Mouse (Mus musculus) embryonic facial prominence, embryonic 14.5 days (tissue): ENCODE data around the gene Tut1. TPM values are rescaled to one million over a fixed set of nuclear protein-coding genes. Genes with fewer than 3 reads are reported as not detected.

ENCODE experiments used
- ATAC-seq: fragments of 200-750 bp; cut with Nextera tagmentation; 2 replicates; pipeline ENCODE4 v1.8.0; 2017; ENCODE audit warnings: low read depth, moderate number of reproducible peaks, moderate TSS enrichment
- DNase-seq: peaks from one replicate; pipeline ENCODE4 v3.0.0-alpha.2; 2015; ENCODE audit warnings: low spot score
- H3K27ac ChIP-seq: fragments of 300-500 bp; sonication (generic); replicated peaks from 2 replicates; pipeline ENCODE4 v1.5.1; 2014; ENCODE audit warnings: low read depth, mild to moderate bottlenecking, low read length, moderate library complexity
- H3K27me3 ChIP-seq: fragments of 300-500 bp; sonication (generic); replicated peaks from 2 replicates; pipeline ENCODE4 v1.6.1; 2014; ENCODE audit warnings: low read length; ENCODE audit not compliant: control insufficient read depth, insufficient read depth
- H3K36me3 ChIP-seq: fragments of 300-500 bp; sonication (generic); 2 replicates; pipeline ENCODE4 v1.6.1; 2014; ENCODE audit warnings: low read length, mixed read lengths; ENCODE audit not compliant: control insufficient read depth, insufficient read depth
- H3K4me1 ChIP-seq: fragments of 300-500 bp; sonication (generic); 2 replicates; pipeline ENCODE4 v1.6.1; 2014; ENCODE audit warnings: antibody characterized with exemption, low read length; ENCODE audit not compliant: control insufficient read depth, insufficient read depth
- H3K4me2 ChIP-seq: fragments of 300-500 bp; sonication (generic); 2 replicates; pipeline ENCODE4 v1.6.1; 2014; ENCODE audit warnings: low read depth, mild to moderate bottlenecking, low read length, moderate library complexity, mixed read lengths
- H3K4me3 ChIP-seq: fragments of 300-500 bp; sonication (generic); 2 replicates; pipeline ENCODE4 v1.5.1; 2014; ENCODE audit warnings: low read depth, mild to moderate bottlenecking, low read length
- H3K9ac ChIP-seq: fragments of 300-500 bp; sonication (generic); 2 replicates; pipeline ENCODE4 v1.6.1; 2014; ENCODE audit warnings: low read depth, mild to moderate bottlenecking, low read length, moderate library complexity, mixed read lengths
- H3K9me3 ChIP-seq: fragments of 300-500 bp; sonication (generic); 2 replicates; pipeline ENCODE4 v1.6.1; 2016; ENCODE audit warnings: low read length; ENCODE audit not compliant: control insufficient read depth
- WGBS: fragments of 180-500 bp; shearing (Covaris S2); extraction: QIAGEN DNeasy Blood & Tissue Kit; methylation state at CpG from one replicate; pipeline ENCODE4 v1.1.7; 2014; 5-methylcytosine and 5-hydroxymethylcytosine counted together
- polyA plus RNA-seq: library from polyadenylated mRNA; unstranded; fragments of >200 nt; fragmentation: Nextera tagmentation; extraction: Ambion mirVana; gene quantifications from 2 replicates; pipeline ENCODE4 v1.2.1, GENCODE M21; 2014

The Tut1 gene
- polyA plus RNA-seq, 1 experiment from 2014 or later, result 24.7 TPM

DNA sequence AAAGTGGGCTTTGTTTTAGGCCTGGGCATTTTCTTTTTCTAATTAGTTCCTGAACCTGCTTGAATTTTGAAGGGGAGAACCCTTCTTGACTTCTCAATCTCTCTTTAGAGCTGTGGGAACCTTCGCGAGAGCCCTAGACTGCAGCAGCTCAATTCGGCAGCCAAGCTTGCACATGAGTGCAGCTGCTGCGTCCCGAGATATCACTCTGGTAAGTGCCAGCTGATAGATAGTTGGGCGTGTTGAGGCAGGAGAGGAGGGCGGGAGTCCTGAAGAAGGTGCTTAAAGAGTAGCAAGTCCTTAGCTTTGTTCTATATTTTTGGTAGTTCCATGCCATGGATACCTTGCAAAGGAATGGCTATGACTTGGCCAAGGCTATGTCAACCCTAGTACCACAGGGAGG is 6.7 kb upstream of the Tut1 start:
- H3K4me2 ChIP-seq, result no peak overlapping the region
- no peaks in the 10 kb centered on the region for H3K9me3 ChIP-seq
- no peak overlapping the region for H3K27ac ChIP-seq
- H3K36me3 ChIP-seq, result peaks cover 84% of the 10 kb centered on the region
- H3K27me3 ChIP-seq, result no peaks in the 10 kb centered on the region
- peaks cover 20% of the 10 kb centered on the region; the same call in 1 of the 2 replicates for H3K4me1 ChIP-seq
- no peak overlapping the region for H3K9ac ChIP-seq
- no peak overlapping the region for H3K4me3 ChIP-seq
- 83% methylated on average over 7 of the region's 7 CpGs for WGBS
- DNase-seq (no peak), ATAC-seq (no peak)

DNA sequence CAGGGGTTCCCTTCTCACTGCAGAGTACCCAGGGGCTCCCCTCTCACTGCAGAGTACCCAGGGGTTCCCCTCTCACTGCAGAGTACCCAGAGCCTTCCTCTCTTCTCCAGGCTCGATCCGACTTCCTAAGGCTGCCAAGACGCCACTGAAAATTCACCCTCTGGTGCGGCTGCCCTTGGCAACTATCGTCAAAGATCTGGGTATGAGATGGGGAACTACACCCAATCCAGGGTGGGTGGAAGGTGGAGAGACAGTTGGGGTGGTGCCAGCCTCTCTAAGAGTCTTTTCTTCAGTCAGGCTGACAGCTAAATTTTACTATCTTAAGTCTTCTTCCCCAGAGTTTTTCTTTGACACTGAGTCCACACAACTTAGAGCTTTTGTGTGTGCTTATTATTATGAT is 3.5 kb upstream of the Tut1 start:
- Histone ChIP-seq H3K4me1 (no peaks in the 10 kb centered on the region; the same call in 1 of the 2 replicates), H3K27ac (no peak overlapping the region), H3K27me3 (no peaks in the 10 kb centered on the region), H3K36me3 (peaks cover 74% of the 10 kb centered on the region), H3K9me3 (no peaks in the 10 kb centered on the region), H3K9ac (no peak overlapping the region), H3K4me3 (no peak overlapping the region), H3K4me2 (no peak overlapping the region)
- WGBS, result 90% methylated on average over 5 of the region's 5 CpGs
- DNase-seq (no peak), ATAC-seq (no peak)

GRCm38 (mm10) chr19:8952241-8952640 is 1.4 kb upstream of the Tut1 start:
- Histone ChIP-seq H3K27me3 (no peaks in the 10 kb centered on the region), H3K4me1 (no peaks in the 10 kb centered on the region; the same call in 1 of the 2 replicates), H3K9me3 (no peaks in the 10 kb centered on the region), H3K4me2 (no peak overlapping the region), H3K36me3 (peaks cover 75% of the 10 kb centered on the region), H3K4me3 (no peak overlapping the region), H3K27ac (no peak overlapping the region), H3K9ac (0 out of 2 replicates have a peak overlapping the region, but pooled peaks have one; percentile 46)
- ATAC-seq (no peak), DNase-seq (no peak)
- 89% methylated on average over 9 of the region's 9 CpGs for WGBS

DNA sequence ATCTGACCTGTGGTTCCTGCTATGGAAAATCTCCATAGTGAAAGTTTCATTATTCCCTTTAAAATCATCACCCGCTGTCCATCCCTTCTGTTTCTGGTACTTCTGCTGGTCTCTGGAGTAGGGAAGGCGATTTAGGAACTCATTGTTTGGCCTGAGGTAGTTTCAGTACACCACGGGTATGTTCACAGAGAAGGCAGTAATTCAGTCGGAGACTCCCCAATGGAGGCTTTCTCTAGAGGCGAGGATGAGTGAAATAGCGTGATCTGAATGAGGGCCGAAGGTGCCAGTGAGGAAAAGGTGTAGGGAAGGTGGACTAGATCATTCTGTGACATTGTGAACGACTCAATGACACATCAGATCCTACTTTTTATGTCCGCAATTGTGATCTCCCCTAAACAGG is 524 bp downstream of the Tut1 start:
- Histone ChIP-seq H3K27ac (peak overlapping the region; percentile 69), H3K9me3 (no peaks in the 10 kb centered on the region), H3K4me3 (peak overlapping the region; percentile 70), H3K4me1 (no peaks in the 10 kb centered on the region; the same call in 1 of the 2 replicates), H3K36me3 (peaks cover 71% of the 10 kb centered on the region), H3K4me2 (peak overlapping the region; percentile 84), H3K27me3 (no peaks in the 10 kb centered on the region), H3K9ac (peak overlapping the region; percentile 73)
- WGBS, result 4% methylated on average over 9 of the region's 9 CpGs
- DNase-seq (no peak), ATAC-seq (no peak)

- WGBS, result 83% methylated on average over 2 of the region's 2 CpGs
- no peak overlapping the region for H3K4me3 ChIP-seq
- no peak for ATAC-seq
- H3K27ac ChIP-seq, result no peak overlapping the region
- no peak overlapping the region for H3K9ac ChIP-seq
- H3K27me3 ChIP-seq, result no peaks in the 10 kb centered on the region
- DNase-seq, result no peak
- H3K4me2 ChIP-seq, result no peak overlapping the region
- H3K4me1 ChIP-seq, result 0 out of 2 replicates have a peak, but pooled peaks cover 5% of the 10 kb centered on the region
- H3K36me3 ChIP-seq, result peaks cover 84% of the 10 kb centered on the region
- no peaks in the 10 kb centered on the region for H3K9me3 ChIP-seq
These were observed 8.6 kb downstream of the Tut1 start for GRCm38 (mm10) chr19:8962256-8962655.

GRCm38 (mm10) chr19:8965075-8965474 is 11.4 kb downstream of the Tut1 start:
- no peak for ATAC-seq
- WGBS, result 88% methylated on average over 11 of the region's 11 CpGs
- peaks cover 76% of the 10 kb centered on the region for H3K36me3 ChIP-seq

GRCm38 (mm10) chr19:8965771-8966170 is 12.1 kb downstream of the Tut1 start:
- Histone ChIP-seq H3K4me1 (peaks cover 10% of the 10 kb centered on the region; the same call in 1 of the 2 replicates), H3K9ac (peak overlapping the region; percentile 76), H3K27ac (peak overlapping the region; percentile 98), H3K4me2 (peak overlapping the region; percentile 59), H3K9me3 (no peaks in the 10 kb centered on the region), H3K27me3 (no peaks in the 10 kb centered on the region), H3K4me3 (peak overlapping the region; percentile 83), H3K36me3 (peaks cover 76% of the 10 kb centered on the region)
- 68% methylated on average over 8 of the region's 8 CpGs for WGBS
- no peak for DNase-seq
- ATAC-seq, result no peak

More at GRCm38 (mm10) chr19:8965075-8965474, 11.4 kb downstream of the Tut1 start:
- H3K27ac ChIP-seq, result peak overlapping the region; percentile 98; the same call in 1 of the 2 replicates
- no peaks in the 10 kb centered on the region for H3K9me3 ChIP-seq
- no peak overlapping the region for H3K4me2 ChIP-seq
- H3K4me1 ChIP-seq, result peaks cover 10% of the 10 kb centered on the region; the same call in 1 of the 2 replicates
- peak overlapping the region; percentile 76; the same call in 1 of the 2 replicates for H3K9ac ChIP-seq
- H3K4me3 ChIP-seq, result no peak overlapping the region
- DNase-seq, result no peak
- no peaks in the 10 kb centered on the region for H3K27me3 ChIP-seq

GRCm38 (mm10) chr19:8966198-8966589 is 12.5 kb downstream of the Tut1 start:
- Histone ChIP-seq H3K4me3 (peak overlapping the region; percentile 83), H3K36me3 (peaks cover 76% of the 10 kb centered on the region), H3K9me3 (no peaks in the 10 kb centered on the region), H3K27me3 (no peaks in the 10 kb centered on the region), H3K9ac (peak overlapping the region; percentile 76), H3K4me1 (peaks cover 10% of the 10 kb centered on the region; the same call in 1 of the 2 replicates), H3K4me2 (peak overlapping the region; percentile 59), H3K27ac (peak overlapping the region; percentile 98)
- WGBS, result 29% methylated on average over 5 of the region's 5 CpGs
- no peak for DNase-seq
- ATAC-seq, result no peak
